Mouse (Mus musculus): Measurements from ENCODE around the gene Kri1. TPM values are rescaled to one million over a fixed set of nuclear protein-coding genes. Genes with fewer than 3 reads are reported as not detected.
"Not testable (repeated sequence)": the region's sequence is repeated elsewhere in the genome, so short reads cannot be mapped to it uniquely, and the experiment has no call there.

Kri1 gene
- total RNA-seq, 1 experiment: 81.6 TPM

DNA sequence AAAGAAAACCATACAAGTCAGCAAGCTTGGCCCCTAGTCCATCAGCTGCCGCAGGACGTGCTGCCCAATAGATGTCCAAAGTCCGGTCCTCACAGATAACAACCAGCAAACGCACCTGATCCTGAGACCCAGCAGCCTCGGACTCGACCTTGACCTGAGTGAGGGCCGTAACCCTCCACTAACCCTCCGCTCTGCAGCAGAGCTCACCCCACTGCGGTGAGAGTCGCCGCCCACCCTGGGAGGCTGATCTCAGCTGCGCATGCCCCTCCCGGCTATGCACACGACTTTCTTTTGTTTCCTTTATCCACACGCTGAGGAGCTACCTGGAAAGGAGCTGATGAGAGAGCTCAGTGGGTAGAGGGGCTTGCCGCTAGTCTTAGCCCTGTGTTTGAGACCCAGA is 60.4 kb downstream of the Kri1 start:
- in situ Hi-C loops (cut with MboI; ENCODE audit: low sequenced_read_pairs in 2 of 2, unreplicated experiment in 2 of 2): no loop called here
- Histone ChIP-seq H3K9ac (ENCODE audit: insufficient read depth, low read depth, low read length, poor library complexity, severe bottlenecking) (no peak overlapping the region), H3K36me3 (ENCODE audit: control insufficient read depth, insufficient read depth, low read length, poor library complexity, severe bottlenecking) (peaks cover 5% of the 10 kb centered on the region; the same call in 1 of the 2 replicates), H3K4me3 (ENCODE audit: insufficient read depth in 1 of 2, low read depth in 1 of 2, low read length in 2 of 2, poor library complexity in 1 of 2, severe bottlenecking in 1 of 2) (peak overlapping the region; percentile 5 to 21; a peak in 1 of 4 replicates), H3K9me3 (ENCODE audit: control insufficient read depth, insufficient read depth, low read depth, low read length) (no peaks in the 10 kb centered on the region), H3K27ac (ENCODE audit: insufficient read depth, low read depth, low read length, poor library complexity, severe bottlenecking) (no peak overlapping the region), H3K4me1 (ENCODE audit: control insufficient read depth in 2 of 2, insufficient read depth in 2 of 2, low read length in 2 of 2, poor library complexity in 1 of 2) (peaks cover 0 to 22% of the 10 kb centered on the region in 2 experiments; a peak in 3 of 4 replicates)
- no peak for TF ChIP-seq CHD2 (IDR thresholded peaks at IDR 0.05; ENCODE audit: low read depth, low read length)
- TF ChIP-seq MAFK (IDR thresholded peaks at IDR 0.05; ENCODE audit: insufficient read depth, low read depth, low read length): no peak
- TF ChIP-seq ZC3H11A (IDR thresholded peaks at IDR 0.05; ENCODE audit: borderline replicate concordance, low read depth, low read length): no peak
- no peak for TF ChIP-seq ZNF384 (IDR thresholded peaks at IDR 0.05; ENCODE audit: low read depth, low read length)
- TF ChIP-seq HCFC1 (IDR thresholded peaks at IDR 0.05; ENCODE audit: borderline replicate concordance, insufficient read depth, low read length): no peak
- no peak for DNase-seq (ENCODE audit: low read depth, low spot score)

GRCm38 (mm10) chr9:21225415-21225758 is 62.4 kb downstream of the Kri1 start:
- TF ChIP-seq HCFC1 (IDR thresholded peaks at IDR 0.05; ENCODE audit: borderline replicate concordance, insufficient read depth, low read length) (no peak), CHD2 (IDR thresholded peaks at IDR 0.05; ENCODE audit: low read depth, low read length) (no peak), ZC3H11A (IDR thresholded peaks at IDR 0.05; ENCODE audit: borderline replicate concordance, low read depth, low read length) (no peak), ZNF384 (IDR thresholded peaks at IDR 0.05; ENCODE audit: low read depth, low read length) (no peak), MAFK (IDR thresholded peaks at IDR 0.05; ENCODE audit: insufficient read depth, low read depth, low read length) (no peak)
- H3K36me3 ChIP-seq (ENCODE audit: control insufficient read depth, insufficient read depth, low read length, poor library complexity, severe bottlenecking): no peaks in the 10 kb centered on the region
- H3K27ac ChIP-seq (ENCODE audit: insufficient read depth, low read depth, low read length, poor library complexity, severe bottlenecking): peak overlapping the region; percentile 61; the same call in 1 of the 2 replicates
- DNase-seq (ENCODE audit: low read depth, low spot score): no peak
- peaks cover 4 to 11% of the 10 kb centered on the region in 2 experiments; a peak in 3 of 4 replicates for H3K4me1 ChIP-seq (ENCODE audit: control insufficient read depth in 2 of 2, insufficient read depth in 2 of 2, low read length in 2 of 2, poor library complexity in 1 of 2)
- in situ Hi-C loops (cut with MboI; ENCODE audit: low sequenced_read_pairs in 2 of 2, unreplicated experiment in 2 of 2): no loop called here
- H3K9ac ChIP-seq (ENCODE audit: insufficient read depth, low read depth, low read length, poor library complexity, severe bottlenecking): peak overlapping the region; percentile 57
- H3K4me3 ChIP-seq (ENCODE audit: insufficient read depth in 1 of 2, low read depth in 1 of 2, low read length in 2 of 2, poor library complexity in 1 of 2, severe bottlenecking in 1 of 2): peak overlapping the region; percentile 51 to 58
- H3K9me3 ChIP-seq (ENCODE audit: control insufficient read depth, insufficient read depth, low read depth, low read length): no peaks in the 10 kb centered on the region

DNA sequence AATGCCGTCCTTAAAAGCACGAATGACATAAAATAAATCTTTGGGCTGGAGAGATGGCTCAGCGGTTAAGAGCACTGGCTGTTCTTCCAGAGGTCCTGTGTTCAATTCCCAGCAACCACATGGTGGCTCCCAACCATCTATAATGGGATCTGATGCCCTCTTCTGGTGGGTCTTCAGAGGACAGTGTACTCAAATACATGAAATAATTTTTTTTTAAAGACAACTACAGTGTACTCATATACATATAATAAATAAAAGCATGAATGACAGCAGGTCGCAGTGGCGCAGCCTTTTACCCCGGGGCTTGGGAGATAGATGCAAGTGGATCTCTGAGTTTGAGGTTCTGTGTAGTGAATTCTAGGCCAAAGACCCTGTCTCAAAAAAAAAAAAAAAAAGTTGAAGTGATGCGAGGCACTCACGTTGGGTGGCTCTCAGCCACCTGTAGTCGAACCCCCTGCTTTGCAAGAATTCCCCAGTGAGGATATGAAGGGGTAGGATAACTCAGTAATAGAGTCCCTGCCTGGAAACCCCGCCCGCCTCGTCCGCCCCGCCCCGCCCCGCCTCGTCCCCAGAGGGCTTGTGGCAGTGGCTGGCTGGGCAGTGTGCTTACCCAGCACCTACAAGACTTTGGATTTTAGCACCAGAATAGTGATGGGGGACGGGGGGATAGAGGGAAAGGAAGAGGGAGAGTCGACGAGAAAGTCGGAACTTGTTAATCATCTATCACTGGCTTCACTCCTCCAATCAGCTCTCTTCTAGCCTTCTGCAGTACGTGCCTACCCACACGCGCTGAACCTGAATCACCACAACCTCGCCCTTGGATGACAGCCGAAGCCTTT is 63.0 kb downstream of the Kri1 start:
- in situ Hi-C loops (cut with MboI; ENCODE audit: low sequenced_read_pairs in 2 of 2, unreplicated experiment in 2 of 2): no loop called here
- H3K4me1 ChIP-seq (ENCODE audit: control insufficient read depth in 2 of 2, insufficient read depth in 2 of 2, low read length in 2 of 2, poor library complexity in 1 of 2): peaks cover 4 to 7% of the 10 kb centered on the region in 2 experiments; a peak in 3 of 4 replicates
- H3K27ac ChIP-seq (ENCODE audit: insufficient read depth, low read depth, low read length, poor library complexity, severe bottlenecking): peak overlapping the region; percentile 95
- peak overlapping the region; percentile 54 to 58 for H3K4me3 ChIP-seq (ENCODE audit: insufficient read depth in 1 of 2, low read depth in 1 of 2, low read length in 2 of 2, poor library complexity in 1 of 2, severe bottlenecking in 1 of 2)
- H3K9ac ChIP-seq (ENCODE audit: insufficient read depth, low read depth, low read length, poor library complexity, severe bottlenecking): peak overlapping the region; percentile 76
- no peaks in the 10 kb centered on the region for H3K9me3 ChIP-seq (ENCODE audit: control insufficient read depth, insufficient read depth, low read depth, low read length)
- no peaks in the 10 kb centered on the region for H3K36me3 ChIP-seq (ENCODE audit: control insufficient read depth, insufficient read depth, low read length, poor library complexity, severe bottlenecking)
- TF ChIP-seq ZNF384 (IDR thresholded peaks at IDR 0.05; ENCODE audit: low read depth, low read length) (peak; percentile 59; the same call in 1 of the 2 replicates), MAFK (IDR thresholded peaks at IDR 0.05; ENCODE audit: insufficient read depth, low read depth, low read length) (no peak)
- DNase-seq (ENCODE audit: low read depth, low spot score): no peak

GRCm38 (mm10) chr9:21223906-21224305 is 63.9 kb downstream of the Kri1 start:
- Histone ChIP-seq H3K4me3 (ENCODE audit: insufficient read depth in 1 of 2, low read depth in 1 of 2, low read length in 2 of 2, poor library complexity in 1 of 2, severe bottlenecking in 1 of 2) (peak overlapping the region; percentile 48 to 54), H3K27ac (ENCODE audit: insufficient read depth, low read depth, low read length, poor library complexity, severe bottlenecking) (peak overlapping the region; percentile 95), H3K36me3 (ENCODE audit: control insufficient read depth, insufficient read depth, low read length, poor library complexity, severe bottlenecking) (no peaks in the 10 kb centered on the region), H3K4me1 (ENCODE audit: control insufficient read depth in 2 of 2, insufficient read depth in 2 of 2, low read length in 2 of 2, poor library complexity in 1 of 2) (peaks cover 4 to 5% of the 10 kb centered on the region in 2 experiments; a peak in 3 of 4 replicates), H3K9ac (ENCODE audit: insufficient read depth, low read depth, low read length, poor library complexity, severe bottlenecking) (peak overlapping the region; percentile 76), H3K9me3 (ENCODE audit: control insufficient read depth, insufficient read depth, low read depth, low read length) (no peaks in the 10 kb centered on the region)
- TF ChIP-seq CHD2 (IDR thresholded peaks at IDR 0.05; ENCODE audit: low read depth, low read length) (no peak), MAFK (IDR thresholded peaks at IDR 0.05; ENCODE audit: insufficient read depth, low read depth, low read length) (0 out of 2 replicates have a peak, but pooled peaks have one; percentile 3)
- DNase-seq (ENCODE audit: low read depth, low spot score): no peak
- in situ Hi-C loops (cut with MboI; ENCODE audit: low sequenced_read_pairs in 2 of 2, unreplicated experiment in 2 of 2): no loop called here

DNA sequence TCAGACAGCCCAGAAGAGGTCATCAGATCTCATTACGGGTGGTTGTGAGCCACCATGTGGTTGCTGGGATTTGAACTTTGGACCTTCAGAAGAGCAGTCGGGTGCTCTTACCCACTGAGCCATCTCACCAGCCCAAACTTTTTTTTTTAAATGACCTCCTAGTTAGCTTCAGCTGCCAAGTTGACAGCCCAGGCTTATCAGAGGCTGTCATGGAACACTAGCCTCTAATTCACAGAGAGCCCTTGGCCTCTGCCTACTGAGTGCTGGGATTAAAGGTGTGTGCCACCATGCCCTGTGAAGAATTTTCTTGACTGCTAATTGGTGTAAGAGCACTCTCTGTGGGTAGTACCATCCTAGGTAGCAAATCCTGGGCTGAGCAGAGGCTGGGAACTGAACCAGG is 64.3 kb downstream of the Kri1 start:
- H3K9me3 ChIP-seq (ENCODE audit: control insufficient read depth, insufficient read depth, low read depth, low read length); DNase-seq (ENCODE audit: low read depth, low spot score); H3K36me3 ChIP-seq (ENCODE audit: control insufficient read depth, insufficient read depth, low read length, poor library complexity, severe bottlenecking); in situ Hi-C loops (cut with MboI; ENCODE audit: low sequenced_read_pairs in 2 of 2, unreplicated experiment in 2 of 2); H3K4me1 ChIP-seq (ENCODE audit: control insufficient read depth in 2 of 2, insufficient read depth in 2 of 2, low read length in 2 of 2, poor library complexity in 1 of 2): not testable (repeated sequence)
- Histone ChIP-seq H3K27ac (ENCODE audit: insufficient read depth, low read depth, low read length, poor library complexity, severe bottlenecking) (peak overlapping the region; percentile 87), H3K9ac (ENCODE audit: insufficient read depth, low read depth, low read length, poor library complexity, severe bottlenecking) (peak overlapping the region; percentile 8; the same call in 1 of the 2 replicates), H3K4me3 (ENCODE audit: insufficient read depth in 1 of 2, low read depth in 1 of 2, low read length in 2 of 2, poor library complexity in 1 of 2, severe bottlenecking in 1 of 2) (peak overlapping the region in 1 of 2 experiments; percentile 31; a peak in 1 of 4 replicates)

Other genes with a start within 250 kb of the Kri1 start
- gene Zglp1, start 220.9 kb downstream of the Kri1 start, total RNA-seq (2012; rRNA removed): 1.3 and 2.0 TPM in 2 replicates
- 2.1 and 2.7 TPM in 2 replicates for gene Gm49373, start 214.9 kb downstream of the Kri1 start, total RNA-seq (2012; rRNA removed)
- gene Fdx1l, start 214.4 kb downstream of the Kri1 start, total RNA-seq (2012; rRNA removed): 38.8 and 46.0 TPM in 2 replicates
- gene Gm38431, start 196.0 kb downstream of the Kri1 start, total RNA-seq (2012; rRNA removed): 18.5 and 22.1 TPM in 2 replicates
- 18.9 and 26.3 TPM in 2 replicates for gene Raver1, start 196.0 kb downstream of the Kri1 start, total RNA-seq (2012; rRNA removed)
- gene Tyk2, start 156.7 kb downstream of the Kri1 start, total RNA-seq (2012; rRNA removed): 16.8 and 20.9 TPM in 2 replicates
- gene Cdc37, start 138.0 kb downstream of the Kri1 start, total RNA-seq (2012; rRNA removed): 118 and 165 TPM in 2 replicates
- gene Pde4a, start 122.3 kb downstream of the Kri1 start, total RNA-seq (2012; rRNA removed): 3.2 and 4.9 TPM in 2 replicates
- gene Keap1, start 48.6 kb downstream of the Kri1 start, total RNA-seq (2012; rRNA removed): 23.3 and 27.4 TPM in 2 replicates
- 0.27 and 0.53 TPM in 2 replicates for gene S1pr5, start 39.5 kb downstream of the Kri1 start, total RNA-seq (2012; rRNA removed)
- gene Atg4d, start 22.7 kb downstream of the Kri1 start, total RNA-seq (2012; rRNA removed): 23.8 and 32.7 TPM in 2 replicates
- 9.6 and 12.7 TPM in 2 replicates for gene Cdkn2d, start 3.4 kb upstream of the Kri1 start, total RNA-seq (2012; rRNA removed)
- 9.8 and 17.1 TPM in 2 replicates for gene Ap1m2, start 24.4 kb upstream of the Kri1 start, total RNA-seq (2012; rRNA removed)
- 46.0 and 73.1 TPM in 2 replicates for gene Slc44a2, start 32.7 kb upstream of the Kri1 start, total RNA-seq (2012; rRNA removed)
- gene Ilf3, start 79.9 kb upstream of the Kri1 start, total RNA-seq (2012; rRNA removed): 159 and 200 TPM in 2 replicates
- 62.7 and 100 TPM in 2 replicates for gene Qtrt1, start 123.9 kb upstream of the Kri1 start, total RNA-seq (2012; rRNA removed)
- gene Dnm2, start 136.9 kb upstream of the Kri1 start, total RNA-seq (2012; rRNA removed): 56.3 and 69.6 TPM in 2 replicates
- gene Tmed1, start 222.3 kb upstream of the Kri1 start, total RNA-seq (2012; rRNA removed): 133 and 191 TPM in 2 replicates
- gene AB124611, start 238.2 kb upstream of the Kri1 start, total RNA-seq (2012; rRNA removed): not detected in 2 replicates